Mouse (Mus musculus): ENCODE measurements around the gene Acvr1b.

Acvr1b gene

DNA sequence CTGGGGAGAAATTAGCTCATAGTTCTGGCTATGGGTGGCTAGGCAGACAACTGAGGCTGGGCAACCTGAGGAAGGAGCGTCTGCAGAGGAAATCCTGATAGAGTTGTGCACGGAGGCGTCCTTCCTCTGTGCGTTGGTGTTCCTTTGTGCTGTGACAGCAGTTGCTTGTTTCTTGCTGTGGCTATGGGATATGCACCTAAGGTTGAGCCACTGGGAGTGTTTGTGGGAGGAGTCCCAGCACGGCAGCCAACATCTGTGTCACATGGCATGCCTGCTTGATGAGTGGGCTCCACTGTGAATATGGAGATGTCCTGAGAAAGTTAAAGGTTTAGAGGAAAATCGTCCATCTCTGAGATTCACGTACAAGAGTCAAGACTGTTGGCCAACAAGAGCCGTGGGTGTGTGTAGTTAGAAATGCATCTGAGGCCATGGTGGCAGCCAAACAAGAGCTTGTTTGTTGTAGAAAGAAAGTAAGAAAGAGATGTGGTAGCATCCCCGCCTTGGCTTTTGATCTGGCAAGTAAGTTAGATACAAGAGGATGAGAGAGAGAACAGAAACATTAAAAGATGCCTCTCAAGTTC lies 76.4 kb downstream of the Acvr1b start:
- DNase-seq (ENCODE audit: low read depth), result no peak

DNA sequence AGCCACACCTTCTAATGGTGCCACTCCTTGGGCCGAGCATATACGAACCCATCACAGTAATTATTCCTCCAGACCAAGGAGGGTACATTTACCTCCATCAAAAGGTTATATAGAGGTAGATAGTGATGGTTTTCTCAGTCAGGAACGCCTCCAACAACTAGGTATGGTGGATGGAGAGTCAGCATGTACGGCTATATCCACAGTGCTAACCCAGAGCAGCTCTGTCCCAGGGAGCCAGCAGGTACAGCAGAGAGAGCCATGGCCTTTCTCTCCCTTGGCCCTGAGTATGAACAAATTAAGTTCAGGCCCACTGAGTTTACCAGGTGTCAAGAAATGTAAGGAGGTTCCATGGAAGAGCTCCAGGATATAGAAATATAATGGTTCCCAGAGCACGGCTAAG lies 78.1 kb downstream of the Acvr1b start:
- DNase-seq (ENCODE audit: low read depth), result no peak

DNA sequence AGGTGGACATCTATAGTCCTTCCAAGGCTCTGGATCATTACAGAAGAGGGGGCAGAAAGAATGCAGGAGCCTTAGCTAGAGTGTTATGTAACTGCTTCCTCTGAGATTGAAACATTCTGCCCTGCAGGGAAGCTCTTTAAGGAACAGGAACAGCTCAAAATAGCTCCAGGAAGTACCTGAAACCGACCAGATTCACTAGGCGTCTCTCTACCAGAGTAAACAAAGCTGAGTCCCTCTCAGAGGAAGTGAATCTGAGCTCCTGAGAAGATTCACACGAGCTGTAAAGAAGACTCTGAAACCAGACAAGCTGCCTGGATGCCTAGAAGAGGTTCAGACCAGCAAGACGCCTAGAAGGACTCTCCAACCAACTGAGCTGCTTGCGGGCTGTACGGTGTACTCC lies 78.7 kb downstream of the Acvr1b start:
- DNase-seq (ENCODE audit: low read depth), result peak; percentile 47

DNA sequence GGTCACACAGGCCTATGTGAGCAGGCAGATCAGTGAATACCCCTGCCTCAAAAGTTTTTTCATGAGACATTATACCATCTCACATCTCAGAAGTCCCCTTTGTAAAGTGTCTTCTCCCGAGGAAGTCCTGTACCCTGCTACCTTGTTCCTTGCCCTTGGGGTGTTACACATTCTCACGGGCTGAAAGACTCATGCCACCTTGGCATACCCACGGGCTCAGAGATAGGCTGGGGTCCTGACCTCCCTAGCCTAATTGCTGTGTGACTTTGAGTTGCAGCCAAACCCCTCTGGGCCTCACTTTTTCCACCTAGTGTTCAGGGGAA lies 79.7 kb downstream of the Acvr1b start:
- DNase-seq (ENCODE audit: low read depth), result no peak

DNA sequence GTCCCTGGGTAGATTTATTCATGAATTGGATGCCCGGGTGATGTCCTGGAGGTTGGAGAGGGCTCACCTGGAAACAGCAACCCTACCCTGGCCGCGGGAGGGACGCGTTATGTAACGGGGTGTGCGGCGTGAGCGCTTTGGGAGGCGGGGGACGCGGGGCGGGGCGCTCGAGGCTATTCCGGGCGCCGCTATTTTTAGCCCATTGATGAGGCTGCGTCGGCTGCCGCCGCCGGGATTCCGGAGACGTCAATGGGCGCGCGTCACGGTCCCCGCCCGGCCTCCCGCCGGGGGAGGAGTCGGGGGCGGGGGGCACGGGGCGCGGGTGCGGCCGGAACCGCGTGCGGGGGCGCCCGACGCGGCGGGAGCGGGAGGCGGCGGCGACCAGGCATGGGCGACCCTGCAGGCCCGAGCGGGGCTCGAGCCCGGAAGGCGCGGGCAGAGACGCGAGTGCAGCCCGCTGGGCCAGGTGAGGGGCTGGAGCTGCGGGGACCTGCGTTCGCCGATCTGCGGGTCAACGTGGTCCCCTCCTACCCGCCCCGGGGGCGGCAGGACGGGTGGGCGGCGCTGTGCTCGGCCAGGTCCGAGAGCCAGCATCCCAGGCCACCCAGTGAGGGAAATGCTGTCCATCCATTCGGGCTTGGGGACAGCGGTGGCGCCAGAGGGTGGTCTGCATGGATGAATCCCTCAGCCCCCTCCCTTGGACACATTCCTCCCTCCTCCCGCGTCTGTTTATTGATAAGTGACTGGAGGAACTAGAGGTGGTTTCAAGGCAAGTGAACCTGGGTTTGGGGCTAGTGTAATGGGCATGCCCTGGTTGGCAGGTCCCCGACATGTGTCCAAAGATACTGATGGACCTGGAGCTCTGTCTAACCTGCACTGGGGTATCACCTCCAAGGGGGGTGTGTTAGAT lies 80.3 kb downstream of the Acvr1b start, which contains the start of gene Nr4a1:
Gene Nr4a1, plus strand, starts transcription at position 384 of the 910 bp plus-strand sequence.
- DNase-seq (ENCODE audit: low read depth), result no peak

DNA sequence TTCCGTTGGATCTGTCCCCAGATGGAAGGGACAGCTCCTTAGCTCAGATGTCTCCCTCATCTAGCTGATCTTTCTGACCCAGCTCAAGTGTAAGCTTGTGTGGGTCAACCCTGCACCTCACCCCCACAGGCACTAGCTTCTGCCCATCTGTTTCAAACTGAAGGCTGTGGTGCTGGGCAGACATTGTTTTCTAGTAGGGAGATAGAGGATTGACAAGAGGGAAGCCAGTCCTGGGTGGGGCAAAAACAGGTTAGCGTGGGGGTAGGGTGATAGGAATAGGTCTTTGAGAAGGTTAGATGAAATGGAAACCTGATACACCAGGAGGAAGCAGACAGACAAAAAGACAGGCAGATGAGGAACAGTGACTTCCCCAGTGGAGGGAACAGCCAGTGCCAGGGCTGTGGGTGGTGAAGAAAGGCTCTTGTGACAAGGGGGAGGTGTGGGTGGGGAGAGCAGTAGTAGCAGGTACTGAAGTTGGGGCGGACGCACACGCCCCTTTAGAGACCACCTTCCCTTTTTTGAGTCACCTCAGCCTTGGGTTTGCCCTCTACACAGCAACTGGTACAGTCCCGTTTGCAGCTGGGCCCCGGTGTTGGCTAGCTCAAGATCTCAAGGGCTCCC lies 82.1 kb downstream of the Acvr1b start:
- no peak for DNase-seq (ENCODE audit: low read depth)

DNA sequence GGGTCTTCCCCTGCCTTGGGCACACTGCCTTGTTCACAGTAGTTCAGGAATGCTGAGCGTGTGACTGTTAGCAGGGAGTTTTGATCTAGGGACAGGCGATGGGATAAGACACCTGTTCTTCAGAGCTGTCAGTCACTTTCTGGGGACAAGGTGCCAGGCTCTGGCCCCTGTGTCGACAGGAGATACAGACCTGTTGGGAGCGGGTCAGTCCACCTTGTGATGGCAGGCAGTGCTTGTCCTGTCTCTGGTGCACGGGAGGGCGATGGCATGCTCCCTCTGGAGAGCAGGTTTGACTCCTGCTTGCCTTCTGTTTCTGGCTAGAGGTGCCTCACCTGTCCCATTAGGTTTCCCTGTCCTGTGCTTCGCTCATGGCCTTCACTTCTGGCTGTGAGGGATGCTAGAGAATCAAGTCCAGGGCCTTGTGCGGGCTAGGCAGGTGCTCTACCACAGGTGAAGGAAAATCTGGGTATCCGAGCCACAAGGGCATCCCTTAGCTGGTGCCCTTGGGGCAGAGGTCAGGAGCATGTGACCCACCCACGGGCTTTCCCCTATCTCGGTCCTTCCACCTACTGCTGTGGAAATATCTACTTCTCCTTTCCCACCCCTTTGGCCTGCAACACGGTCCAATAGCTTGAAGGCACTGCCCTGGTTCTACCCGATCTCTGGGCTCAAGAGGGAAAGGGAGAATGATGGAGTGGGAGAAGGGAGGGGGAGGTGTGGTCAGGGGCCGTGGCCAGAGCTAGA lies 82.8 kb downstream of the Acvr1b start:
- no peak for DNase-seq (ENCODE audit: low read depth)

DNA sequence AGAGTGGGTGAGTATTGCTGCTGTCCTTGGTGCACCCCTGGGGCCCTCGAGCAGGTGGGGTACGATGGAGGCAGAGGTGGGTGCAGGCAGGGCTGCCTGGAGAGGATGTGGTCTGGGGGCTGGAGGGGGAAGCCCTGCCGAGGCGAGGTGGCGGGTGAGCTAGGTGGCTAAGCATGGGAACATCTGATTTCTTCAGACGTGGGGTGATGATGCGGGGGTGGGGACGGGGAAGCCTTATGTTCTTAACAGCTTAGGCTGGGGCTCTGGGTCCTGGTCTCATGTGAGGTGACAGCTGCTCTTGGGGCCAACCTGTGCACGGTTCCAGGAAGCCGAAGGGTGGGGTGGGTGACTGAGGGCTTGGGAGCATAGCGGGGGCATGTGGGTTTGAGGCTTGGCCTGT lies 84.6 kb downstream of the Acvr1b start:
- no peak for DNase-seq (ENCODE audit: low read depth)

DNA sequence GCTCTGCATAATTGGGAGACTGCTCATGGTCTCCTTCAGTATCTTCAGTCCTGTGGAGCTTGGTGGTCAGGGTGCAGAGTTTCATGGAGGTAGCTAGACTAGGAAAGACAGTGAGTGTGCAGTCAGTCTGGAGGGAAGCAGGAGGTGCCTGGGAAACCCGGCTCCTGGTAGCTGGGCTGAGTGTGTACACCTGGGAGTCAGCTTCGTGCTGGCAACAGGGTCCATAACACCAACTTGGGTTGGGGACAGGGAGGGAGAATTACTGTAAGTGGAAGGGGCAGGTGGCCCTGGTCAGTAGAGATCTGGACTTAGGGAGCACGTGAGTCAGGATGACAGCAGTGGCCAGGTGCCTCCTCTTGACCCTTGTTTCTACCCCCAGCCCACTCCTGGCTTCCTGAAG lies 86.1 kb downstream of the Acvr1b start:
- no peak for DNase-seq (ENCODE audit: low read depth)

DNA sequence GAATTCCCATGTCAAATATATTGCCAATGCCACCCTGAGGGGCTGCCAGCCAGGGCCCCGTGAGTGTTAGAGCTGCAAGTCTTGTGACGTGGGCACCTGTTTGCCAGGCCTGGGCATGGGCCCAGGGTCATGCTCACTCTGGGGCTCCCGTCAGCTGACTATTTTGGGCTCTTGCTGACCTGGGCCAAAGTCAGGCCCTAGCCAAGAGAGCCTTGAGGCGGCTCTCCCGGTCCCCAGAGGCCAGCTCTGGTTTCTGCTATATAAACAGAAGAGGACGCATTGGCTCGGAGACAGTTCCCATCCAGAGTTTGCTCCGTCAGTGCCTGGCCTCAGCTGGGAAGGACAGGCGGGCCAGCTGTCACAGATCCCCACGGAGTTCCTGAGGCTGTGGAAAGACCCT lies 86.5 kb downstream of the Acvr1b start:
- DNase-seq (ENCODE audit: low read depth), result no peak

DNA sequence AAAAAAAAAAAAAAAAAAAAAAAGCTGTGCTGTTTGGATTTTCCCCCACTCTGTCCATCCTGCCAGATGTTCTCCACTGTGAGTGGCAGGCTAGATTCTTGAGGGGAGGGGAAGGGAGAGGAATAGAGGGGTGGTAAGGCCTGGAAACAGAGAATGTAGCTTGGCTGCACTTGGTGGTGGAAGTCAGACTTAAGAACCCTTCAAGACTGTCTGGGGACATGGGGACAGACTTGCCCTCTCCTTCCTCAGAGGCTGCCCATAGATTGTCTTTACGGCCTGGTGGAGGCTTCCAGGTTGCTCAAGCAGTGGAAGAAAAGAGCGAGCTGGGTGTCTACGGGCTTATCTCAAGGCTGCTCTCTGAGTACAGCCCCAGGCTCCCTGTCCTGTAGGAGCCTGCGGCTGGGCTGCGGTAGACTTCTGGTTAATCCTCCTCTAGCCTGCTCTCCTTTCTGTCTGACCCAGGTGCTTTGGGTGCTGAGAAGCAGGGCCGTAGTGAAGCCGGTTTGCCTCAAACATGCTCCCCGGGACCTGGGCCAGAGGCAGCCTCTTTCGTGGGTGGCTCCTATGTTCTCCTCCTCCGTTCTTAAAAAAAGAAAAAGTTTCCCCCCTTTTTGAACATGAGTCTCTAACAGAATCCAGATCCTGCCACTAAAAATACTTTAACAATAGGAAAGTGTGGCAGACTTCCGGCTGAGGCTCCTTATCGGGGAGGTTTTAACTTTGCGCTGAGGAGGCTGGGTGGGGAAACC lies 87.2 kb downstream of the Acvr1b start:
- no peak for DNase-seq (ENCODE audit: low read depth)

DNA sequence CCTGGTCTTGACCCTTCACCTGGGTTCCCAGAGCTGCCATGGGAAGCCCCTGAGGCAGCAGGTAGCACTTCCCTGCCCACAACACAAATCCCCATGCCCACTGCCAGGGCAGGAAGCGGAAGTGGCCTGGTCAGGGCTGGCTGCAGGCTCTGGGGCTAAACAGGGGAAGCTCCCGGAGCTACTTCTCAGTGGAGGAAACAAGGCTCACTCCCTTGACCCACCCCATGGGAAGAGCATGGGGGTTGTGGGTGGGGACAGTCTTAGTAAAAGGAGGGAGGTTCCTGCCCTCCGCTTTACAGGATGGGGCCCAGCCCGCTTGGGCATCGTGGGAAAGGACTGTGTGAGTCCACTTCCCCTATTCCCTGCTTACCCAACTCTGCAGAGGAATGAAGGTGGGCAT lies 88.6 kb downstream of the Acvr1b start:
- DNase-seq (ENCODE audit: low read depth), result peak; percentile 80

All from 416B (cell line).